Mouse (Mus musculus): ENCODE results near the gene Gpr137c. TPM values are rescaled to one million over a fixed set of nuclear protein-coding genes. Genes with fewer than 3 reads are reported as not detected.

Gene Gpr137c
- polyA plus RNA-seq, 1 experiment from 2014 or later = 2.7 TPM

DNA sequence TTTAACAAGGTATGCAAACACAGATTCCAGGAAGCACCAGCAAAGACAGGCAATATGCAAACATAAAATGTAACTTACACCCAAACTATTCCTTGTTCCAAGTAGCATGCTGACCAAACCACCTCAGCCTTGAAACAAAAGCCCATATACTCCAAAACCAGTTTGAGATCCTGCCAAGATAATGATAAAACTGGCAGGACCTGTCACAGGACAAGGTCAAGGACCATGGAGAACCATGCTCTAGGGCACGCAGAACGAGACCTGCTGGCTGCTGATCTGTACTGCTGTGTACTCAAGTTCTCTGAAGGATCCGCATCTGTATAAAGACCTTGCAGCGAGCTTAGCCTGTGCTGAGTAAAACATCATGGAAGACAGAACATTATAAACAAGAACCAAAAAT lies 1.8 kb upstream of the Gpr137c start:
- 82% methylated on average over 4 of the region's 4 CpGs for WGBS
- Histone ChIP-seq H3K4me3 (replicated peaks) (no peak overlapping the region), H3K4me2 (replicated peaks) (no peak overlapping the region), H3K27me3 (no peaks in the 10 kb centered on the region), H3K36me3 (no peaks in the 10 kb centered on the region), H3K27ac (replicated peaks) (no peak overlapping the region), H3K9me3 (replicated peaks) (no peaks in the 10 kb centered on the region), H3K4me1 (0 out of 2 replicates have a peak, but pooled peaks cover 3% of the 10 kb centered on the region), H3K9ac (no peak overlapping the region)
- no peak for ATAC-seq (ENCODE audit: insufficient number of reproducible peaks, low FRiP score, low TSS enrichment, low read depth)

DNA sequence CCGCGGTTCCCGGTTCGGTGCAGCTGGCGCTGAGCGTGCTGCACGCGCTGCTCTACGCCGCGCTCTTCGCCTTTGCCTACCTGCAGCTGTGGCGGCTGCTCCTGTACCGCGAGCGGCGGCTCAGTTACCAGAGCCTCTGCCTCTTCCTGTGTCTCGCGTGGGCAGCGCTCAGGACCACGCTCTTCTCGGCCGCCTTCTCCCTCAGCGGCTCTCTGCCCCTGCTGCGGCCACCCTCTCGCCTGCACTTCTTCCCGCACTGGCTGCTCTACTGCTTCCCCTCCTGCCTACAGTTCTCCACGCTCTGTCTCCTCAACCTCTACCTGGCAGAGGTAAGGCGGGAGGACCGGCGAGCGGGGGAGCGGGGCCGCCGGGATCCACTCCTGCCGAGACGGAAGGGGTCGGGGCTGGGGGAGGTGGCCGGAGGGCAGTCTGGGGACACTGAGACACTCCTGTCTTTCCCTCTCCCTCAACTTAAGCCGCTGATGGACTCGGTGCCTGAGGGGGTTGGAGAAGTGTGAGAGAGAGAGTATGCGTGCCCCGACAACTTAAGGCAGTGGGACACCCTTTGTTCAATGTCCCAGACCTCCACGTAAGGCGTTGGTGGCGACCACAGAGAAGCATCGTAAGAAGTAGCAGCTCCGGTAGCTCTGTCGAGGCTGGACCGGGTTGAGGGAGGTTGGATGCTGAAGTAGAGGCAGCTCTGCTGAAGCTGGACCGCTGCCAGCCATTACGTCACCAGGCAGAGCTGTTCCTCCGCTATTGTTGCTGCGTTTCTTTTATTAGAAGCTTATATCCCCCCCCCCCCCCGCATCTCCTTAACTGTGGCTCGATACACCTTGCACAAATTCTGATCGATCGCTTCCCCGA lies 806 bp downstream of the Gpr137c start, which contains the start of gene Txndc16:
Gene Txndc16 (minus strand): TSS at position 239 of the 867 bp plus-strand sequence.
- peak within 1 kb of the TSS; percentile 97 for H3K4me2 ChIP-seq (replicated peaks)
- H3K27me3 ChIP-seq = no peaks in the 10 kb centered on the region
- H3K9me3 ChIP-seq (replicated peaks) = no peaks in the 10 kb centered on the region
- 1% methylated on average over 59 of the region's 59 CpGs for WGBS
- peak within 1 kb of the TSS; percentile 83 for H3K9ac ChIP-seq
- H3K4me3 ChIP-seq (replicated peaks) = peak within 1 kb of the TSS; percentile 81
- peak within 1 kb of the TSS; percentile 95 for H3K27ac ChIP-seq (replicated peaks)
- 0 out of 2 replicates have a peak, but pooled peaks cover 3% of the 10 kb centered on the region for H3K4me1 ChIP-seq
- ATAC-seq (ENCODE audit: insufficient number of reproducible peaks, low FRiP score, low TSS enrichment, low read depth) = peak; percentile 15; the same call in 1 of the 2 replicates
- H3K36me3 ChIP-seq = no peaks in the 10 kb centered on the region

DNA sequence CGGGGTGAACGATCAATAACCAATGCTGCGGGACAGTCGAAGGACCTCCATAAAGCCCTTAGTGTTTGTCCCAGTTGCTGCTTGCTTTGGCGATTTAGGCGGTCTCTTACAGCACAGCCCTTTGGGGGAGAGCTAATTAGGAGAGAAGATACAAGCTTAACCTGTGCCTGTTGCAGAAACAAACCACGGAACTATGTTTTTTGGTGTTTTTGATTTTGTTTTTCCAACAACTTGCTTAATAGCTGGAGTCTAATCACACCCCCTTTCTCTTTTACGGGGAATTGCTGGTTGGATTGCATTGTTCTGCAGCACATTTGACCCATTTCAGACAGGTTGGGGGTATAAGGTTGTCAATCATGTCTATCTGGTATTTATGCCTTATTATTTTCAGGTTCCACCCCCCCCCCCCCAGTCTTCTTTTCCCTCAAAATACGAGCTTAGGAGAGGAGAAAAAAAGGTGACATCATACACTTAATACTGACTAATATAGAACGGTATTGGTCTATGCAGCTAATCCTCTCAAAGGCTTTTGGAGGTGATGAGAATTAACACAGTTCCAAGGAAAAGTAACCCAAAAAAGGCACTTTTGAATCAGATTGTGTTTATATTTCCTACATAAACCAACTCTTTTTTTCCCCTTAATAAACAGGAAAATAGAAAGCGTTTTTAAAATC lies 1.6 kb downstream of the Gpr137c start:
- Histone ChIP-seq H3K4me3 (replicated peaks) (peak overlapping the region; percentile 81), H3K36me3 (no peaks in the 10 kb centered on the region), H3K27me3 (no peaks in the 10 kb centered on the region), H3K4me2 (replicated peaks) (peak overlapping the region; percentile 97), H3K4me1 (0 out of 2 replicates have a peak, but pooled peaks cover 3% of the 10 kb centered on the region), H3K9ac (peak overlapping the region; percentile 83; the same call in 1 of the 2 replicates), H3K27ac (replicated peaks) (peak overlapping the region; percentile 95; the same call in 1 of the 2 replicates), H3K9me3 (replicated peaks) (no peaks in the 10 kb centered on the region)
- 9% methylated on average over 11 of the region's 11 CpGs for WGBS
- ATAC-seq (ENCODE audit: insufficient number of reproducible peaks, low FRiP score, low TSS enrichment, low read depth) = no peak

DNA sequence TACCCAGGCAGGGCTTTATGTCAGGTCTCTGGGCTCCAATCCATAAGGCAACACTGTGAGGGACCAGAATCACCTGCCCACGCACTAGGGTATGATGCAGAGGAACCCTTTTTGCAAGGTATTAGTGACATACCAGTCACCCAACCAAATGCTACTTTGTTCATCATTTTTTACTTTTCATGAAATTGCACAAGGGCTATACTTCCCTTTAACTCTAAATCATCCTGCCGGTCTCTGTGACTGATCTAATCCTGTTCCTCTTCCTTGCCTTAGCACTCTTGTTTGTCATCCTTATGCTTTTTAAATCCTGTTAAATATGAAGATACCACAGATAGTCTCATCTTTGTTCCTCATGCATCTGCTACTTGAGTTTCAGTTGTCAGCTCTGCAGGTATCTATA lies 19.5 kb downstream of the Gpr137c start:
- 79% methylated on average over 2 of the region's 2 CpGs for WGBS
- H3K36me3 ChIP-seq = no peaks in the 10 kb centered on the region

DNA sequence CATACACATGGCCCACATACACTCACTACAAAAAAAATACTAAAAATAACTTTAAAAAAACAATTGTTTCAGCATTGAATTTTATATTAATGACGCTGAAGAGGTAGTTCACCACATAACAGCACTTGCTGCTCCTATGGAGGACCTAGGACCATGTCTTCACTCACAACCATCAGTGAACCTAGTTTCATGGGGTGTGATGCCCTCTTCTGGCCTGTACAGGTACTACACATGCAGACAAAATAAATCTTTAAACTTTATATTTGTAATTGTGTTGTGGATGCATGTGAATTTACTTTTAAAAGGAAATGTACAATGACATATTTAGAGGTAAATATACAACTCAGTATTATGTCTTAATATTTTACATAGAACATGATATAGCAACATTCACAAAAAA lies 22.1 kb downstream of the Gpr137c start:
- H3K36me3 ChIP-seq = no peaks in the 10 kb centered on the region
- no peak overlapping the region for H3K27ac ChIP-seq (replicated peaks)
- H3K27me3 ChIP-seq = no peaks in the 10 kb centered on the region
- no peaks in the 10 kb centered on the region for H3K4me1 ChIP-seq
- no peak overlapping the region for H3K4me2 ChIP-seq (replicated peaks)
- 39% methylated on average over 1 of the region's 1 CpGs for WGBS
- H3K4me3 ChIP-seq (replicated peaks) = no peak overlapping the region
- ATAC-seq (ENCODE audit: insufficient number of reproducible peaks, low FRiP score, low TSS enrichment, low read depth) = no peak
- no peaks in the 10 kb centered on the region for H3K9me3 ChIP-seq (replicated peaks)
- H3K9ac ChIP-seq = no peak overlapping the region

More for the DNA sequence above, 19.5 kb downstream of the Gpr137c start:
- Histone ChIP-seq H3K4me1 (no peaks in the 10 kb centered on the region), H3K9me3 (replicated peaks) (no peaks in the 10 kb centered on the region), H3K27ac (replicated peaks) (no peak overlapping the region), H3K4me2 (replicated peaks) (no peak overlapping the region), H3K4me3 (replicated peaks) (no peak overlapping the region), H3K27me3 (no peaks in the 10 kb centered on the region), H3K9ac (no peak overlapping the region)
- no peak for ATAC-seq (ENCODE audit: insufficient number of reproducible peaks, low FRiP score, low TSS enrichment, low read depth)

DNA sequence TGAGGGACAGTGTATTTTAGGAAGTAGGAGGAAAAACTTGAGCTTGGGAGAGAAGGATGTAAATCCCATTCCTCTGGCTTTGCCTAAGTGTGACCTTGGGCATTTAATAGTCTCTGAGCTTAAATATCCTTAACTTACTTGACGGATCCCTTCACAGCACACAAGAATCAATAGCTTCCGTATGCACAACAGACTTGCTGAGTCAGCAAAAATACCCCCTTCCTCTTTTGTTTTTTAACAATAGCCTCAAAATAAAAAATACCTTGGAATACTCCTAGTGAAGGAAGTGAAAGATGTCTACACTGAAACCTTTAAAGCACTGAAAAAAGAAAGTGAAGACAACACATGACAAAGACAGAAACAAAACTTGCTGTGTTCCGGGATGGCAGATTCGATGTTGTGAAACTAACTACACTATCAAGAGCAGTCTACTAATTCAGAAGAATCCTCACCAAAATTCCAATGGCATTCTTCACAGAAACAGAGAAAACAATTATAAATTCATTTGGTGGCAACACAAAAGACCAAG lies 32.1 kb downstream of the Gpr137c start:
- H3K27me3 ChIP-seq = no peaks in the 10 kb centered on the region
- H3K4me3 ChIP-seq (replicated peaks) = no peak overlapping the region
- H3K9ac ChIP-seq = no peak overlapping the region
- no peaks in the 10 kb centered on the region for H3K4me1 ChIP-seq
- no peaks in the 10 kb centered on the region for H3K9me3 ChIP-seq (replicated peaks)
- no peak overlapping the region for H3K27ac ChIP-seq (replicated peaks)
- H3K4me2 ChIP-seq (replicated peaks) = no peak overlapping the region
- H3K36me3 ChIP-seq = no peaks in the 10 kb centered on the region
- no peak for ATAC-seq (ENCODE audit: insufficient number of reproducible peaks, low FRiP score, low TSS enrichment, low read depth)
- WGBS = 80% methylated on average over 4 of the region's 4 CpGs

DNA sequence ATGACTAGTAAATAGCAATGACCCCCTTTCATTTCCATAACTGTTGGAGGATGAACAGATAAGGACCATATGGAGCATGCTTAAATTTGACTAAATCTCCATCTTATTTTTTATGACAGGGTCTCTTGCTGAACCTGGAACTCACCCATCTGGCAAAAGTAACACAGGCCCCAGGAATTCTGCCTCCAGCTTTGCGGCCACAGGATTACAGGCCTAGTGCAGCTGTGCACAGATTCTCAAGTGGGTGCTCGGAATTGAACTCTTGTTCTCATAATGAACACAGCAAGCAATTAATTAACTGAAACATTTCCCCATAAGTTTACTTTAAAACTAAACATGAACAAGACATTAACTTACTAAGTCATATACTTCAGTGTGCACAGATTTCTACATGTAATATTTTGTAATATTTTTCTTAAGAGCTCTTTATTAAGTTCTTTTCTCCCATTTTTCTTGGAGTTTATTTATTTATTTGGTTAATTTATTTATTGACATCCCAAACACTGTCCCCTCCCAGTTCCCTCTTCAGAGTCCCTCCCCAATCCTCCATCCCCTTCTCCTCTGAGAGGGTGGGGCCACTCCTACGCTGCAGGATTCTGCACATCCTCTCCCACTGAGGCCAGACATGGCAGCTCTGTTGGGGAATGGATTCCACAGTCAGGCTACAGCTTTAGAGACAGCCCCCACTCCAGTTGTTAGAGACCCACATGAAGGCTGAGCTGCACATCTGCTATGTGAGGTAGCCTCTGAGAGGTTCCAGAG lies 44.5 kb downstream of the Gpr137c start:
- WGBS = 73% methylated on average over 3 of the region's 3 CpGs
- no peaks in the 10 kb centered on the region for H3K4me1 ChIP-seq
- no peak for ATAC-seq (ENCODE audit: insufficient number of reproducible peaks, low FRiP score, low TSS enrichment, low read depth)

DNA sequence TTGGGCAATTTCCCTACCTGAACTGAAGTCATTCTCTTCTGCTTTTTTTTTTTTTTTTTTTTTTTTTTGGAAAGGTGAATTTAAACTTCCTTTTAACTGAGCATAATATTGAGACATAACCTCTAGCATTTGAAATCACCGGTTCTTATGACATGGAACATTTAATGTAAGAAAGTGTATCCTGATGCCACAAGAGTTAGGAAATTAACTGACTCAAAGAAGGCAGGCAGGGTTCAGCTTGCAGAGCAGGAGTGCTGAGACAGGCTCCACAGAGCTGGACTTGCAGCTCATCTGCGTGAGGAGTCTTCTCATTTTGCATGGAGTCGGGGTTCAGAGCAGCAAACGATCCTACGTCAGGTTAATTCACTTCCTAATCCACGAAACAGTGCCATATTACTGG lies 56.3 kb downstream of the Gpr137c start:
- no peak overlapping the region for H3K4me2 ChIP-seq (replicated peaks)
- H3K9ac ChIP-seq = no peak overlapping the region
- no peak for ATAC-seq (ENCODE audit: insufficient number of reproducible peaks, low FRiP score, low TSS enrichment, low read depth)
- no peaks in the 10 kb centered on the region for H3K4me1 ChIP-seq
- no peak overlapping the region for H3K4me3 ChIP-seq (replicated peaks)
- no peaks in the 10 kb centered on the region for H3K9me3 ChIP-seq (replicated peaks)
- H3K27ac ChIP-seq (replicated peaks) = no peak overlapping the region
- WGBS = 80% methylated on average over 6 of the region's 6 CpGs
- no peaks in the 10 kb centered on the region for H3K27me3 ChIP-seq
- no peaks in the 10 kb centered on the region for H3K36me3 ChIP-seq

More for the DNA sequence above, 44.5 kb downstream of the Gpr137c start:
- Histone ChIP-seq H3K27ac (replicated peaks) (no peak overlapping the region), H3K36me3 (no peaks in the 10 kb centered on the region), H3K9me3 (replicated peaks) (no peaks in the 10 kb centered on the region), H3K27me3 (no peaks in the 10 kb centered on the region), H3K4me3 (replicated peaks) (no peak overlapping the region), H3K9ac (no peak overlapping the region), H3K4me2 (replicated peaks) (no peak overlapping the region)

DNA sequence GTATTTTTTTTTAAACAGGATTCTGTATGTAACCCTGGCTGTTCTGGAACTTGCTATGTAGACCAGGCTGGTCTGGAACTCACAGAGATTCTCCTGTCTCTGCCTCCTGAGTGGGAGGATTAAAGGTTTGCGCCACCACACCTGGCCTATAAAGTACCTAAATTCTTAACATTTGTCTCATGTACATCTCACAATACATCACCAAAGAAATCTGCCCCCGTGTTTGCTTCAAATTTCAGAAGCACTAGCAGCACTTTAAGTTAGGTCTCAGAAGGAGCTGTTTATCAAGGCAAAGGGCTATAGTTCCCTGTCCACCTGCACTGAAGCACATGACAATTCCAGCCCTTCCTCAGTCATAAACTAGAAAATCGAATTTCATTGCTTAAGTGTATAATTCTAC lies 62.5 kb downstream of the Gpr137c start:
- Histone ChIP-seq H3K9me3 (replicated peaks) (no peaks in the 10 kb centered on the region), H3K27ac (replicated peaks) (no peak overlapping the region), H3K4me2 (replicated peaks) (no peak overlapping the region), H3K27me3 (no peaks in the 10 kb centered on the region), H3K9ac (no peak overlapping the region), H3K4me1 (no peaks in the 10 kb centered on the region), H3K36me3 (peaks cover 5% of the 10 kb centered on the region; the same call in 1 of the 2 replicates), H3K4me3 (replicated peaks) (no peak overlapping the region)
- 85% methylated on average over 3 of the region's 3 CpGs for WGBS
- no peak for ATAC-seq (ENCODE audit: insufficient number of reproducible peaks, low FRiP score, low TSS enrichment, low read depth)

DNA sequence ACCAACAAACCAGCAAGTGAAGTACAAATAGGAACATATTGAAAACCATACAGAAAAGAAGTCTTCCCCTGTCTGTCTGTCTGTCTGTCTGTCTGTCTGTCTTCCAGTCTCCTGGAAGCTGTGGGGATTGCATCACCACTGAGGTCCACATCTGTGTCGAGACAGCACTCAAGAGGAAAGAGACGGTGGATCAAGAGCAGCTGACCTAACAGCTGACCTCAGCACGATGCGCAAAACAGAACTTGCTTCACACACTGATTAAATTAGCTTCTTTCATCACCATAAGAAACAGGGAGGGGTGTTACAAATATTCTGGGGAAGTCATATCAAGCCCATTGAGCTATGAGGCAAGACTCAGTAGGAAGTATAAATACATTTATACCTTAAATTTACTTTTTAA lies 72.1 kb downstream of the Gpr137c start:
- Histone ChIP-seq H3K27me3 (no peaks in the 10 kb centered on the region), H3K4me1 (no peaks in the 10 kb centered on the region), H3K36me3 (peaks cover 19% of the 10 kb centered on the region), H3K27ac (replicated peaks) (no peak overlapping the region), H3K4me3 (replicated peaks) (no peak overlapping the region), H3K9ac (no peak overlapping the region), H3K4me2 (replicated peaks) (no peak overlapping the region), H3K9me3 (replicated peaks) (no peaks in the 10 kb centered on the region)
- ATAC-seq (ENCODE audit: insufficient number of reproducible peaks, low FRiP score, low TSS enrichment, low read depth) = no peak
- WGBS = 55% methylated on average over 4 of the region's 4 CpGs

DNA sequence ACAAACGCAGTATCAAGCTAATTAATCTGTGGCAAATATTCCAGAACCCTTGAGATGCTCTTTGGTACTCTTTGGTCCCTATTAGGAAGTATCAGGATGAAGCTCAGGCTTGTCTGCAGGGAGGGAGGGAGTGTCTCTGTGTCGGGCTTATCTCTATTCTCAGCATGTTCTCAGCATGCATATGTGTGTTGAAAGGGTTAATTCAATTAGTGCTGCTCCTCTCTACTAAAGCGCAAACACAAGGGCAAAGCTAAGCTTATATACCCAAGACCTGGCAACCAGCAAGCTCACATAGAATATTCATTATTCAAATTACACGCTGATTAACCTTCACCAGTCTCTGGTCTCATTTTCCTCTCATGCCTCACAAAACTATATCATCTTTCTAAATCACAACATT lies 84.4 kb downstream of the Gpr137c start:
- Histone ChIP-seq H3K9me3 (replicated peaks) (no peaks in the 10 kb centered on the region), H3K4me2 (replicated peaks) (no peak overlapping the region), H3K36me3 (peaks cover 26% of the 10 kb centered on the region), H3K9ac (no peak overlapping the region), H3K27ac (replicated peaks) (no peak overlapping the region), H3K4me3 (replicated peaks) (no peak overlapping the region), H3K4me1 (no peaks in the 10 kb centered on the region), H3K27me3 (no peaks in the 10 kb centered on the region)
- 62% methylated on average over 4 of the region's 4 CpGs for WGBS
- ATAC-seq (ENCODE audit: insufficient number of reproducible peaks, low FRiP score, low TSS enrichment, low read depth) = no peak

All from embryonic facial prominence, embryonic 15.5 days (tissue).